ENCODE assay signal across 18 mouse cellular contexts in the genomic region with DNA sequence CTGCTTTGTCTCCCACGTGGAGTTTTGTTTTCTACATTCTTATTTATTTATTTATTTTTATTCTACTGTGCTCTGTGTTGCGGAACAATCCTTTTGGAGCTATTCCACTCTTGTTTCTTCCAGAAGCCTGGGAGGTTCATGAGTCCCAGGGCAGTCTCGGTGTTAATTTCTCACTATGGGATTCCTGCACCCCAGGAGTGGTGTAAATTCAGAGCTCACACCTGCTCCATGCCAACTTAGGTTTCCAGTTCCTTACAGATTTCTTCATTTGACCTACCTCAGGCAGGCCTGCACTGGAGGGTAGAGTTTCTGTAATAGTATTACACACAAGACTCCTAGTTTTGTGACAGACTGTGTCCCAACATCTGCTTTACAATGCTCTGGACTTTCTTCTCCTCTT.
"Had no signal": no experiment of that assay in that cellular context is flagged by ENCODE, and none has a peak within 500 bp of the region (broad histone marks: within the 10 kb centered on the region; RNA-seq: fewer than 3 reads in every experiment).

No protein-coding gene starts in this region.

- H3K27me3 ChIP-seq: liver, embryonic 12.5 days; liver, embryonic 15.5 days; lung, embryonic 15.5 days; megakaryocyte, embryonic 14.5 days; midbrain, embryonic 13.5 days had no signal

- DNase-seq: kidney, adult 8-10 months; kidney, postnatal 36 days; left cerebral cortex, postnatal 4 days; liver; lung, adult 18-20 months; lung, postnatal 10 days; lung, postnatal 36 days; thymus, adult 18-20 months; thymus, postnatal 36 days had no signal

- H3K36me3 ChIP-seq: liver, embryonic 12.5 days; liver, embryonic 15.5 days; lung, embryonic 15.5 days; midbrain, embryonic 10.5 days; midbrain, embryonic 13.5 days had no signal

- ATAC-seq: inflammation-experienced regulatory T-cells, adult 6 months; intestine, postnatal 0 days; liver, embryonic 12.5 days; midbrain, embryonic 13.5 days; midbrain, embryonic 16.5 days had no signal

- H3K27ac ChIP-seq: liver, embryonic 12.5 days; liver, embryonic 15.5 days; lung, embryonic 15.5 days; midbrain, embryonic 10.5 days; midbrain, embryonic 13.5 days had no signal

- H3K9me3 ChIP-seq: liver, embryonic 12.5 days; liver, embryonic 15.5 days; lung, embryonic 15.5 days; megakaryocyte, embryonic 14.5 days; midbrain, embryonic 10.5 days; midbrain, embryonic 13.5 days had no signal

- H3K4me3 ChIP-seq: liver, embryonic 12.5 days; liver, embryonic 15.5 days; lung, embryonic 15.5 days; megakaryocyte, embryonic 14.5 days; midbrain, embryonic 10.5 days; midbrain, embryonic 13.5 days had no signal

- H3K4me1 ChIP-seq: liver, embryonic 12.5 days; liver, embryonic 15.5 days; lung, embryonic 15.5 days; megakaryocyte, embryonic 14.5 days; midbrain, embryonic 10.5 days; midbrain, embryonic 13.5 days had no signal

- H3K9ac ChIP-seq: liver, embryonic 12.5 days; liver, embryonic 15.5 days; lung, embryonic 15.5 days; midbrain, embryonic 13.5 days had no signal

- H3K4me2 ChIP-seq: liver, embryonic 12.5 days; liver, embryonic 15.5 days; lung, embryonic 15.5 days; midbrain, embryonic 13.5 days had no signal
